Mouse (Mus musculus) MEL (cell line): ENCODE results near the gene Krt25. TPM values are rescaled to one million over a fixed set of nuclear protein-coding genes. Genes with fewer than 3 reads are reported as not detected.

Experiments used
- DNase-seq: peaks from one replicate; pipeline ENCODE4 v3.0.0; 2011; ENCODE audit warnings: low read depth, low spot score
- H3K27ac ChIP-seq: 2 replicates; pipeline ENCODE4 v1.5.1; 2012; ENCODE audit warnings: low read depth, mild to moderate bottlenecking, control low read depth, low read length, moderate library complexity; ENCODE audit not compliant: control insufficient read depth
- H3K27me3 ChIP-seq, 2 experiments: fragments of 150-350 bp in 1 of 2; sonication (generic) in 1 of 2; 2 replicates each; pipeline ENCODE4 v1.6.1; 2012; ENCODE audit warnings: low read length in 2 of 2, mild to moderate bottlenecking in 2 of 2, improper control_type of control experiment in 1 of 2, moderate library complexity in 1 of 2; ENCODE audit not compliant: insufficient read depth in 2 of 2, control insufficient read depth in 1 of 2
- H3K36me3 ChIP-seq, 2 experiments: 2 replicates each; pipeline ENCODE4 v1.6.1; 2012 to 2014; ENCODE audit warnings: low read length in 2 of 2, improper control_type of control experiment in 1 of 2, inconsistent platforms in 1 of 2, mild to moderate bottlenecking in 1 of 2; ENCODE audit not compliant: insufficient read depth in 2 of 2, control insufficient read depth in 1 of 2
- H3K4me1 ChIP-seq, 2 experiments: fragments of 150-350 bp in 1 of 2; sonication (generic) in 1 of 2; 2 replicates each; pipeline ENCODE4 v1.6.1; 2012; ENCODE audit warnings: low read length in 2 of 2, improper control_type of control experiment in 1 of 2, mild to moderate bottlenecking in 1 of 2; ENCODE audit not compliant: insufficient read depth in 2 of 2, control insufficient read depth in 1 of 2
- H3K4me3 ChIP-seq, 2 experiments: fragments of 150-350 bp in 1 of 2; sonication (generic) in 1 of 2; 2 replicates each; pipeline ENCODE4 v1.5.1; 2012; ENCODE audit warnings: low read depth in 2 of 2, low read length in 2 of 2, mild to moderate bottlenecking in 2 of 2, moderate library complexity in 2 of 2, control low read depth in 1 of 2, improper control_type of control experiment in 1 of 2; ENCODE audit not compliant: control insufficient read depth in 1 of 2, insufficient read depth in 1 of 2
- H3K79me2 ChIP-seq: 2 replicates; pipeline ENCODE4 v1.6.1; 2012; ENCODE audit warnings: mild to moderate bottlenecking, low read length, moderate library complexity; ENCODE audit not compliant: control insufficient read depth, poor library complexity, insufficient read depth
- H3K9ac ChIP-seq: 2 replicates; pipeline ENCODE4 v1.6.1; 2012; ENCODE audit warnings: low read depth, mild to moderate bottlenecking, control low read depth, low read length, moderate library complexity; ENCODE audit not compliant: control insufficient read depth, poor library complexity, severe bottlenecking
- H3K9me3 ChIP-seq: fragments of 150-350 bp; sonication (generic); replicated peaks from 2 replicates; pipeline ENCODE4 v1.6.1; 2012; ENCODE audit warnings: mild to moderate bottlenecking, low read length, improper control_type of control experiment, moderate library complexity; ENCODE audit not compliant: insufficient read depth
- BHLHE40 ChIP-seq: IDR thresholded peaks from 2 replicates; pipeline ENCODE4 v1.6.1; 2012; ENCODE audit warnings: low read depth, mild to moderate bottlenecking, inconsistent platforms, low read length, improper control_type of control experiment, borderline replicate concordance
- CHD2 ChIP-seq: IDR thresholded peaks from 2 replicates; pipeline ENCODE4 v1.6.1; 2011; ENCODE audit warnings: low read length, improper control_type of control experiment
- E2F4 ChIP-seq: IDR thresholded peaks from 2 replicates; pipeline ENCODE4 v1.6.1; 2011; ENCODE audit warnings: low read depth, low read length, improper control_type of control experiment, borderline replicate concordance
- ETS1 ChIP-seq: IDR thresholded peaks from 2 replicates; pipeline ENCODE4 v1.6.1; 2012; ENCODE audit warnings: low read depth, mild to moderate bottlenecking, inconsistent platforms, low read length, improper control_type of control experiment, moderate library complexity
- GABPA ChIP-seq: IDR thresholded peaks from 2 replicates; pipeline ENCODE4 v1.6.1; 2012; ENCODE audit warnings: low read depth, mild to moderate bottlenecking, inconsistent platforms, low read length, improper control_type of control experiment, moderate library complexity
- MAX ChIP-seq: IDR thresholded peaks from 2 replicates; pipeline ENCODE4 v1.6.1; 2011; ENCODE audit warnings: low read length, improper control_type of control experiment
- MYC ChIP-seq: IDR thresholded peaks from 2 replicates; pipeline ENCODE4 v1.6.1; 2011; ENCODE audit warnings: low read depth, mild to moderate bottlenecking, low read length, improper control_type of control experiment, moderate library complexity
- NRF1 ChIP-seq: IDR thresholded peaks from 2 replicates; pipeline ENCODE4 v1.6.1; 2014; ENCODE audit warnings: low read depth, mild to moderate bottlenecking, inconsistent platforms, low read length, improper control_type of control experiment, moderate library complexity; ENCODE audit not compliant: poor library complexity, insufficient read depth, severe bottlenecking
- POLR2AphosphoS2 ChIP-seq: IDR thresholded peaks from 2 replicates; pipeline ENCODE4 v1.6.1; 2011; ENCODE audit warnings: low read length, improper control_type of control experiment
- SIN3A ChIP-seq: IDR thresholded peaks from 2 replicates; pipeline ENCODE4 v1.6.1; 2012; ENCODE audit warnings: low read length, improper control_type of control experiment, inconsistent platforms
- TCF12 ChIP-seq: IDR thresholded peaks from 2 replicates; pipeline ENCODE4 v1.6.1; 2014; ENCODE audit warnings: low read depth, mild to moderate bottlenecking, inconsistent platforms, low read length, improper control_type of control experiment, moderate library complexity
- UBTF ChIP-seq: IDR thresholded peaks from 2 replicates; pipeline ENCODE4 v1.6.1; 2012; ENCODE audit warnings: low read depth, mild to moderate bottlenecking, inconsistent platforms, low read length, improper control_type of control experiment, moderate library complexity, borderline replicate concordance; ENCODE audit not compliant: insufficient read depth
- ZC3H11A ChIP-seq: IDR thresholded peaks from 2 replicates; pipeline ENCODE4 v1.6.1; 2012; ENCODE audit warnings: low read depth, mild to moderate bottlenecking, inconsistent platforms, low read length, improper control_type of control experiment
- ZMIZ1 ChIP-seq: IDR thresholded peaks from 2 replicates; pipeline ENCODE4 v1.6.1; 2012; ENCODE audit warnings: low read depth, mild to moderate bottlenecking, inconsistent platforms, low read length, improper control_type of control experiment, moderate library complexity
- polyA plus RNA-seq, 2 experiments: library from polyadenylated mRNA; stranded (reverse) in 1 of 2; unstranded in 1 of 2; fragments of >175 nt in 1 of 2; fragments of >200 nt in 1 of 2; gene quantifications; 2 replicates each; pipeline versions ENCODE4 v1.2.1 to v1.2.4; 2012; ENCODE audit warnings: low replicate concordance in 2 of 2, low read depth in 1 of 2; ENCODE audit not compliant: insufficient read length in 2 of 2, insufficient read depth in 1 of 2, missing spikeins in 1 of 2
- total RNA-seq: library from RNA; depleted of rRNA; stranded (reverse); fragments of 300-350 nt; gene quantifications from 2 replicates; pipeline ENCODE4 v1.2.3, GENCODE M21; 2012

Gene Krt25
- total and polyA plus RNA-seq, 3 experiments, result not detected

GRCm38 (mm10) chr11:99364412-99364811 is 41.7 kb upstream of the Krt25 start (continued):
- TF ChIP-seq MYC, result no peak
- TF ChIP-seq UBTF, result no peak
- TF ChIP-seq BHLHE40, result no peak
- TF ChIP-seq TCF12, result no peak
- no peak for TF ChIP-seq E2F4
- TF ChIP-seq ETS1, result no peak

GRCm38 (mm10) chr11:99361423-99361822 is 38.7 kb upstream of the Krt25 start:
- no peak for DNase-seq
- Histone ChIP-seq H3K9me3 (no peaks in the 10 kb centered on the region), H3K4me1 (no peaks in the 10 kb centered on the region), H3K9ac (no peak overlapping the region), H3K79me2 (no peaks in the 10 kb centered on the region), H3K27me3 (peaks cover 4 to 7% of the 10 kb centered on the region in 2 experiments; a peak in 3 of 4 replicates), H3K27ac (no peak overlapping the region), H3K4me3 (no peak overlapping the region), H3K36me3 (no peaks in the 10 kb centered on the region; a peak in 1 of 4 replicates)
- TF ChIP-seq ZC3H11A (no peak), SIN3A (no peak), POLR2AphosphoS2 (no peak), GABPA (no peak), CHD2 (no peak)

- H3K4me1 ChIP-seq, result no peaks in the 10 kb centered on the region
- H3K27ac ChIP-seq, result no peak within 1 kb of the TSS
- no peaks in the 10 kb centered on the region for H3K79me2 ChIP-seq
- H3K36me3 ChIP-seq, result no peaks in the 10 kb centered on the region
- H3K9ac ChIP-seq, result no peak within 1 kb of the TSS
- H3K4me3 ChIP-seq, result no peak within 1 kb of the TSS
- TF ChIP-seq BHLHE40 (no peak), MAX (no peak), ZMIZ1 (no peak), NRF1 (no peak), POLR2AphosphoS2 (no peak)
- TF ChIP-seq, all 39 proteins: peak for 0
- H3K27me3 ChIP-seq, result peaks cover 2 to 4% of the 10 kb centered on the region in 2 experiments
- no peak for DNase-seq
- no peaks in the 10 kb centered on the region for H3K9me3 ChIP-seq
These were observed 28.3 kb upstream of the Krt25 start, which contains the start of gene Krt27 for GRCm38 (mm10) chr11:99351004-99351403. Gene Krt27, minus strand, starts transcription at chr11:99351104.
